Mouse (Mus musculus) hindlimb bud, embryonic 11.5 days (tissue): ENCODE data around the gene Rfc1.

Source experiments
- DNase-seq: peaks from one replicate; pipeline ENCODE4 v3.0.0-alpha.2; 2012; ENCODE audit warnings: low read depth, low spot score; ENCODE audit errors: extremely low spot score

Gene Rfc1

DNA sequence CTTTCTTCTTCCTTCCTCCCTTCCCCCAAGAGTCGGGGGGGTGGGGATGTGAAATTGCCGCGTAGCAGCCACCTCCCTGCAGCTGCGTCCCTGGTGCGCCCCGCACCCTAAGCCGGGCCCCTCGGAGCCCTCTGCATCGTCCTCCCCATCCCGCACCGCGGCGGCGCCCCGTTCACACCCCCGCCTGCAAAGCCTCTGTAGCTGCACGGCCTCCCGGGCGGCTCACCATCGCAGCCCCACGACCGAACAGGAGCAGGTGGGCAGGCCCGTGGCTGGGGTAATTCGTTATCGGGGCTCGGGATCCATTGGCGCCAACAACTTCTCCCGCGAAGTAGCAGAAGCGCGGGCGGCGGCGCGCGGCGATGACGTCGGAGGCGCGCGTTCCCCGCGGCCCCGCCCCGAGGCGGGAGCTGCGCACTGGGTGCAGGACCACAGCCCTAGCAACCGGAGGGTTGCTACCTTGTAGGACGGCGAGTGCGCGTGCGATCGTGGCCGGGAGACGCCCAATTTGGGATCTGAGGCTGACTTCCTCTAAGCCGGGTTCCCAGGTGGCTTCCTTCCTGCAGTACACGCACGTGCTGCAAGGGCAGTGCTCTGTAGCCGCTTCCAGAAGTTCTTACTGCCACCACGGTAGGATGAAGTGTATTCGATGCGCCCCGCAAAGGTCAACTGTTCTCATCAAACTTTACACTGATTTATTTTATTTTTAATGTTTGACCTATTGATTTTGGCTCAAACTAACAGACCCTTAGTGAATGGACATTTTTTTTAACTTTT lies at the start of gene Rfc1:
Gene Rfc1, minus strand, starts transcription at position 373 of the 777 bp plus-strand sequence.
- peak; percentile 75 for DNase-seq

GRCm38 (mm10) chr5:65374746-65375145 lies 39.3 kb upstream of the Rfc1 start:
- no peak for DNase-seq

DNA sequence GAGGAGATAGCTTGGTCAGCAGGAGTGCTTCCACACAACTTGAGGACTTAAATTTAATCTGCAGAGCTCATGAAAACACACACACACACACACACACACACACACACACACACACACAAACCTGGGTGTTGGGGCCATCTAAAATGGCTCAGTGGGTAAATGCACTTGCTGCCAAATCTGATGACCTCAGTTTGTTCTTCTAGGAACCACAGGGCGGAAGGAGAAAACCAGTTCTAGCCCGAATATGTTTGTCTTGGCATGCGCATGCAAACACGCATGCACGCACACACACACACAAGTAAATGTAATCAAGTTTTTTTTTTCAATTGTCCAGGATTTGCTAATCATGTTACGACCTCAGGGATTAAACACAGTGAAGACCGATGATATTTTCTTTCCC lies 36.1 kb upstream of the Rfc1 start:
- DNase-seq: no peak

- no peak for DNase-seq
These were observed 32.4 kb upstream of the Rfc1 start for GRCm38 (mm10) chr5:65367837-65368236.

DNA sequence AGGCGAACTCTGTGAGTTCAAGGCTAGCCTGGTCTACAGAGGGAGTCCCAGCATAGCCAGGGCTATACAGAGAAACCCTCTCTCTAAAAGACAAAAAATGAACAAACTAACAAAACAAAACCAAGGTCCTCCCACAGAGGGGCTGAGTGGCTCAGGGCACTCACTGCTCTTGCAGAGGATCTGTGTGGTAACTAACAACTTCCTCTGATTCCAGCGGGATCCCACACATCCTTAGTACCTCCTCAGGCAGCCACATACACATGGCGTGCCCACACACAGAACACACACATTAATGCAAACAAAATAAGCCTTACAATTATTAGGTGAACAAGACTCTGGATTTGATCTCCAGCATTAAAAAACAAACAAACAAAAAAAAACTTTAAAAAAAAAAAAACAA lies 22.3 kb upstream of the Rfc1 start:
- DNase-seq: no peak

- DNase-seq: no peak
These were observed 21.4 kb upstream of the Rfc1 start for GRCm38 (mm10) chr5:65356851-65357250.

- no peak for DNase-seq
These were observed 19.5 kb upstream of the Rfc1 start for GRCm38 (mm10) chr5:65354985-65355384.

GRCm38 (mm10) chr5:65354097-65354496 lies 18.6 kb upstream of the Rfc1 start:
- DNase-seq: no peak

DNA sequence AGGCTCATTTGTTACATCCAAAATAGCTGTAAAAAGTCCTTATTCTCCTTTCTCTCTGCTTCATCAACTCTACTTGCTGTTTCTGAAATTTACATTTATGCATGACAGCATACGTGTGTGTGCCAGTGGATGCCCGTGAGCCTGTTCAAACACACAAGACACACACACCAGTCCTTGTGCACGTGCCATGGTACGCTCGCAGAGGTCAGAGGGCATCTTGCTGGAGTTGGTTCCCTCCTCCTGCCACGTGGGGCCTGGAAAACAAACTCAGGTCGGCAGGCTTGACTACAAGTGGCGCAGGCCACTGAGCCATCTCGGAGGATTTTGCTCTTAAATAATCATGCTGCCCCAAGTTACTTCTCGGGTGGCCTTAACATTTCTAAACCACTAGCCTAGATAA lies 15.0 kb upstream of the Rfc1 start:
- no peak for DNase-seq

DNA sequence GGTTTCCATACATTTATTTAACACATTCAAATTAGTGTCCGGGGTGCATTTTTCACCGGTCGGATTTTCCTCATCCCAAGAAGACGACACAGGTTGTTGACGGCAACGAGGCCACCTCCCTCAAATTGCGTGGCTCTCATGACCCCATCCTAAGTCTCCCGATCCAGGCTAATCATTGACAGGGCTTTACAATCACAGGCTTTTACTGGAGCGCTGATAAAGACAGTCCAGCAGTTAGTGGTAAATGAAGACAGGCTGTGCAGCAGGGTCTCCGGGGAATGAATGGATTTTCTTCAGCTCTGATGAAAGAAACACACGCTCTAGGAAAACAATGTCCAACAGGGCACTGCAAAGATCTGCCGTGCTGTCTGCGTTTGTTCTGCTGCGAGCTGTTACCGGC lies 12.7 kb upstream of the Rfc1 start, which contains the start of gene Klb:
Gene Klb, plus strand, starts transcription at position 147 of the 400 bp plus-strand sequence.
- no peak for DNase-seq

- no peak for DNase-seq
These were observed 4.7 kb upstream of the Rfc1 start for GRCm38 (mm10) chr5:65340167-65340566.

- no peak for DNase-seq
These were observed 2.9 kb upstream of the Rfc1 start for GRCm38 (mm10) chr5:65338394-65338793.

GRCm38 (mm10) chr5:65336075-65336355 lies 545 bp upstream of the Rfc1 start:
- no peak for DNase-seq

DNA sequence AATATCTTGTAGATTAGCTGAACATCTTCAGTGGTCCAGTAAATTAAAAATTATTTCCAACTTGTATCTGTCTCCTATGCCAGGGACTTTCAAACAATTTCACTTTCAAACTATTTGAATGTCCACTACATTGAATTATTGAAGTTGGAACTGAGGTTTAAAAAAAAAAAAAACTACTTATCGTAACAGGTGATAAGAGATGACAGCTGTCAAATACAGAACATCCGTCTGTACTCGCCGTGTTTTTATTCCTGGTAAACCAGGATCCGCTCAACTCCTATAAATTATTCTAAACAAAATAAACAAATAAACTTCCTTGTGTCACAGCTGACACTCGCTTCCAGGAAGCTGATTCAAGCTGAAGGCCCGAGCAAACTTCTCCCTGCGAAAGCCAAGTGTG lies 682 bp downstream of the Rfc1 start:
- no peak for DNase-seq

- no peak for DNase-seq
These were observed 5.5 kb downstream of the Rfc1 start for GRCm38 (mm10) chr5:65329971-65330370.

- no peak for DNase-seq
These were observed 9.3 kb downstream of the Rfc1 start for GRCm38 (mm10) chr5:65326212-65326611.

- no peak for DNase-seq
These were observed 10.6 kb downstream of the Rfc1 start for GRCm38 (mm10) chr5:65324758-65325355.

GRCm38 (mm10) chr5:65324271-65324670 lies 11.2 kb downstream of the Rfc1 start:
- no peak for DNase-seq

- DNase-seq: no peak
These were observed 13.3 kb downstream of the Rfc1 start for GRCm38 (mm10) chr5:65322165-65322564.

- DNase-seq: no peak
These were observed 16.3 kb downstream of the Rfc1 start for GRCm38 (mm10) chr5:65319176-65319575.

DNA sequence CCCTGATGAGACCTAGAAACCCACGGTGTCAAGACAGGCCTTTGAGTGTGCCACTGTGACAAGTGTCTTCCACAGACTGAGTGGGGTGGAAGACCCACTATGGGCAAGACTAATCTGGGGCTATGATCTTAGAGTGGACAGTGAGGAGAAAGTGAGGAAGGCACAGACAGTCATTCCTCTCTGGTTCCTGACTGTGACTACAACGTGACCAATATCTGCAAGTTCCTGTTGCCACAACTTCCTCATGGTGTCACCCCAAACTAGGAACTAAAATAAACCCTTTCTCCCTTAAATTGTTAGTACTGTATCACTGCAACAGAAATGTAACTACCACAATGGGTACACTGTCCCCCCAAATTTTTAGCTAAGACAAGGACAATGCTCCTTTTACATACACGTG lies 26.6 kb downstream of the Rfc1 start:
- DNase-seq: no peak

DNA sequence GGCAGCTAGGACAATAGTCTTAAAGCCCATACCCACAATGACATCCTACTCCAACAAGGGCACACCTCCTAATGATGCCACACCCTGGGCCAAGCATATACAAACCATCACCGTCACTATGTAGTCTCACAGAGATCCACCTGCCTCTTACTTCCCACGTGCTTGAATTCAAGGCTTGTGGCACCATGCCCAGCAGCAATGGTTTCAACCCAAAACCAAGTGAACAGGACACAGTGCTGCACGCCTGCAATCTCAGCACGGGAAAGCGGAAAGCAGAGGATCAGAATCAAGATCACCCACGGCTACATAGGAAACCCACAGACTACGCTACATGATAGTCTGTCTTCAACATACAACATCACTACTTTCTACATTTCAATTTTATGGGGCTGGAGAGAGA lies 27.3 kb downstream of the Rfc1 start:
- DNase-seq: no peak

- DNase-seq: no peak
These were observed 30.0 kb downstream of the Rfc1 start for GRCm38 (mm10) chr5:65305516-65305915.
